Mouse (Mus musculus) spleen, adult 18-20 months (tissue): ENCODE measurements around the gene Calhm1.

Experiments
- DNase-seq, 2 experiments: peaks; one replicate each; pipeline ENCODE4 v3.0.0; 2022; ENCODE audit warnings: mixed read lengths in 2 of 2

Calhm1 gene

GRCm38 (mm10) chr19:47144154-47144553 is at the start of gene Calhm1:
Gene Calhm1 (minus strand): TSS chr19:47144254.
- DNase-seq, result no peak

GRCm38 (mm10) chr19:47192158-47192557 is 48.1 kb upstream of the Calhm1 start:
- no peak for DNase-seq

GRCm38 (mm10) chr19:47188515-47189128 is 44.6 kb upstream of the Calhm1 start:
- no peak for DNase-seq

- no peak for DNase-seq
These were observed 42.6 kb upstream of the Calhm1 start for GRCm38 (mm10) chr19:47186514-47187275.

- no peak for DNase-seq
These were observed 40.7 kb upstream of the Calhm1 start for GRCm38 (mm10) chr19:47184736-47185135.

GRCm38 (mm10) chr19:47184221-47184620 is 40.2 kb upstream of the Calhm1 start:
- DNase-seq, result no peak

GRCm38 (mm10) chr19:47180011-47180410 is 36.0 kb upstream of the Calhm1 start:
- no peak for DNase-seq

- no peak for DNase-seq
These were observed 35.3 kb upstream of the Calhm1 start for GRCm38 (mm10) chr19:47179272-47179809.

GRCm38 (mm10) chr19:47178431-47179271 is 34.6 kb upstream of the Calhm1 start, which contains the start of gene Neurl1a:
Gene Neurl1a (plus strand): TSS chr19:47178820.
- no peak for DNase-seq

GRCm38 (mm10) chr19:47178001-47178400 is 33.9 kb upstream of the Calhm1 start:
- no peak for DNase-seq

- DNase-seq, result no peak
These were observed 33.0 kb upstream of the Calhm1 start for GRCm38 (mm10) chr19:47176916-47177505.

GRCm38 (mm10) chr19:47175472-47175871 is 31.4 kb upstream of the Calhm1 start:
- DNase-seq, result no peak

- DNase-seq, result no peak
These were observed 30.5 kb upstream of the Calhm1 start for GRCm38 (mm10) chr19:47174515-47174914.

GRCm38 (mm10) chr19:47168793-47169412 is 24.8 kb upstream of the Calhm1 start:
- DNase-seq, result peak; percentile 71 to 89

- DNase-seq, result peak in 1 of 2 experiments; percentile 23
These were observed 24.2 kb upstream of the Calhm1 start for GRCm38 (mm10) chr19:47168223-47168622.

GRCm38 (mm10) chr19:47167617-47168214 is 23.7 kb upstream of the Calhm1 start:
- DNase-seq, result no peak

- DNase-seq, result no peak
These were observed 22.7 kb upstream of the Calhm1 start for GRCm38 (mm10) chr19:47166758-47167157.

- DNase-seq, result no peak
These were observed 19.2 kb upstream of the Calhm1 start for GRCm38 (mm10) chr19:47163176-47163744.

GRCm38 (mm10) chr19:47161669-47162068 is 17.6 kb upstream of the Calhm1 start:
- DNase-seq, result no peak

- no peak for DNase-seq
These were observed 13.6 kb upstream of the Calhm1 start, which contains the start of gene Calhm3 for GRCm38 (mm10) chr19:47157664-47158063. Gene Calhm3 (minus strand): TSS chr19:47157764.

- no peak for DNase-seq
These were observed 9.7 kb upstream of the Calhm1 start for GRCm38 (mm10) chr19:47153767-47154166.
